Mouse (Mus musculus): ENCODE measurements around the gene Cyp27a1.

Cyp27a1 gene

DNA sequence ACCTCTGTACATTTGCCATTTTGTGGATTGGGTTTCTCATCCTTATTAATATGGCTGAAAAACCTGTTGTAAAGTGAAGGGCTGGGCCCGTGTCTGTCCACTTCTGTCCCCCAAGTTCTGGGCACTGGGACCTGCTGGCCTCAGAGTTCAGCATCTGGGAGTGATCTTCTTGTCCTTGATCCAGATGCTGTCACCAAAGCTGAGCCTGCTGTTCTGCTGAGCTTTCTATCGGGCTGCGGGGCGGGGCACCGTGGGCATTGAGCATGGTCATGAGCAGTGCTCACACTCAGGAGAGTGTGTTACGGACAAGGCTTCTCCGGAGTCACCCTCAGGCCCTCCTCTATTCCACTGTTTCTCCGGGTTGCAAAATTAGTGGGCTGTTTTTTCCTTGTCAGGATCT is 4.7 kb downstream of the Cyp27a1 start:
- DNase-seq (ENCODE audit: low spot score), result no peak

DNA sequence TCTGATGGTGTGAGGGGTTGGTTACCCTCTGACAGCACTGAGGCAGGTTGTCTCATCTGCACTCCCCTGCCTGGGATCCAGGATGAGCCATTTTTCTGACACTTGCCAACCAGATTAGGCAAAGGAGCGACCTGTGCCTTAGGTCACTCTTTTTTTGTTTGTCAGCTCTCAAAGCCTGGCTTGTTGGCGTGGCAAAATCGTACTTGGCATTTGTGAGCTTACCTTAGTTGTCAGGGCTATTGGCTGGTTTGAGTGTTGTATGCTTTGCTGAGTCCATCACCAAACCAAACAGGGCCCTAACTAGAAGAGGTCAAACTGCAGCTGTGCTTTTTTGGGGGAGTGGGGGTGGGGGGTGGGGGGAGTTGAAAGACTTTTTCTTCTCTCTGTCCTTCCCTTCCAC is 5.9 kb downstream of the Cyp27a1 start:
- no peak for DNase-seq (ENCODE audit: low spot score)

DNA sequence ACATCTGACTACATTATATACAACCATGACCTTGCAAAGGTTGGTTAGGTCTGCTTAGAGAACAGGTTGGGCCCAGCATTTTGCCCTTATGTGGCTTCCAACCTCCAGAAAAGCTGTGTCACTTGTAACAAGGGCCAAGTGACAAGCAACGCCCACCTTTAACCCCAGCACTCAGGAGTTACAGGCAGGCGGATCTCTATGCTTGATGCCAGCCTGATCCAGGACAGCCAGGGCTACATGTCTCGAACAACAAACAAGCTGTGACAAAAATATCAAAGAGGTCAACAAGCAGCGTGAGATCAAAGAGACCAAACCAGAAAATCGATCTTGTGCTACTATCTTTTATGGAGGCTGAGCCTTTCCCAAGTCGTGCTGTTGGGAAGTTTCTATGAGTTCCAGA is 8.3 kb downstream of the Cyp27a1 start:
- DNase-seq (ENCODE audit: low spot score), result no peak

DNA sequence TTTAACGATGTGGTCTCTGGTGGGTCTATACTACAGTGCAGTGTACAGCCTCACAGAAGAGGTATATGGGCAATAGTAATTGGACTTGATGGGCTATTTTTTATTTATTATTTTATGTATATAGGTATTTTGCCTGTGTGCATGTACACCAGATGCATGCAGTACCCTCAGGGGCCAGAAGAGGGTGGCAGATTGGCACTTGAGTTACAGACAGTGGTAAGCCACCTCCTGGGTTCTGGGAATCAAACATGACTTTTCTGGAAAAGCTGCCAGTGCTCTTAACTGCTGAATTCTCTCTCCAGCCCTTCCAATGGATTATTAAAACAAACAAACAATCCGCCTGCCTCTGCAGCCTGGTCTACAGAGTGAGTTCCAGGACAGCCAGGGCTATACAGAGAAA is 10.4 kb downstream of the Cyp27a1 start:
- DNase-seq (ENCODE audit: low spot score), result no peak

DNA sequence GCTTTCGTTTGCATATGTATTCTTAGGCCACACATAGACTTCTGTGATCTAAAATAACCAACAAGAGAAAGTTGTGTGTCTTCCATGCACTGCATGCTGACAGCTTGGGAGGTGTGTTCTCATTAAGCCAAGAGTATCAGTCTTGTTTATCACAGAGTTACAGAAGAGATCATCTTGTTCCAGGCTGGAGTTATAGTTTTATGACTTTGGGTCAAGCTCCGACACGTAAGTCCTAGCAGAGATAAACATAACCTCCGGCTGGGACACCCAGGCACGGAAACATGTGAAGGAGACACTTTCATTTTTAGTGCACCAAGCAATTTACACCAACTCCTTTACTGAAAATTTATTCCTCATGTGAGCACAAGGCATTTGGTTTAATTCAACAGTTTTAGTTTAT is 12.7 kb downstream of the Cyp27a1 start:
- no peak for DNase-seq (ENCODE audit: low spot score)

DNA sequence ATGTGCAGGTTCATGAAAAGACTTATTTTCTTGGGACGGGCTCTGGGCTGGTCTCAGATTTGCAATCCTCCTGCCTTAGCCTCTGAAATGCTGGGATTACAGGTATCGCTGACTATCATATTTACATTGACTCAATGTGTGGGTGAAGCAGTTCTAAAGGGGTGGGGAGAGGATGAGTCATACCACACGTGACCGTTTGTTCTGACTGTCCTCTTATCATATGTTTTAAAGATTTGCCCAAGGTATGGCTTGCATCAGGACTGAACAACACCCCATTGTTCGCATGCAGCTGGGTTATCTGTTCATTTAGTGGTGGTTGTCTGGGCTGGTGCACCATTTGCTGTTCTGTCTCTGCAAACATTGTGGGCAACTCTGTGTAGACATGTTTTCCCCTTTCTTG is 13.3 kb downstream of the Cyp27a1 start:
- no peak for DNase-seq (ENCODE audit: low spot score)

DNA sequence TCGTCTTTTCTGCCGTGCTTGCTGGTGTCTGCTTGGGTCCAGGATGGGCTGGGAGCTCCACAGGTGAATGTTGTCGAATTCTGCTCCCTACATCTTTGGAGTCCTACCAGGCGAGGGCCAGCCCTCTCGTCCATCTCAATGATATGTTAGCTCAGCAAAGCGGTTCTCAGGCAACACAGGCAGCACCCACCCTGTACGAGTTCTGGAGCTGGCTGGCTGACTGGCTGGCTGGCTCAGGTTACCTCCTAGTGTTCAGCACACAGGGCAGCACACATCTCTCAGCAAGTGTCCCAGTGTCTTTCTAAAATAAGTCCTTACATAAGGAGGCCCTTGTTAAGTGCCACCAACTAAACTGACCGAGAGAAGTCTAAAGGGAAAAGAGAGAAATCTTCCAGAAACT is 15.1 kb downstream of the Cyp27a1 start:
- DNase-seq (ENCODE audit: low spot score), result no peak

DNA sequence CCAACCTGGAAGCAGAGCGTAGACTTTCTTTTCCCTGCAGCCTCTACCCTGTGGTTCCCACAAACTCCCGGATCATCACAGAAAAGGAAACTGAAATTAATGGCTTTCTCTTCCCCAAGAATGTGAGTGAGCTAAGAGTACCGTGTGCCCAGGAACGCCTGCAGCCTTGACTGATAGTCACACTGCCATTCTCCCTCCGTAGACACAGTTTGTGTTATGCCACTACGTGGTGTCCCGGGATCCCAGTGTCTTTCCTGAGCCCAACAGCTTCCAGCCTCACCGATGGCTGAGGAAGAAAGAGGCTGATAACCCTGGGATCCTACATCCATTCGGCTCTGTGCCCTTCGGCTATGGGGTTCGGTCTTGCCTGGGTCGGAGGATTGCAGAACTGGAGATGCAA is 23.6 kb downstream of the Cyp27a1 start:
- DNase-seq (ENCODE audit: low spot score), result no peak

DNA sequence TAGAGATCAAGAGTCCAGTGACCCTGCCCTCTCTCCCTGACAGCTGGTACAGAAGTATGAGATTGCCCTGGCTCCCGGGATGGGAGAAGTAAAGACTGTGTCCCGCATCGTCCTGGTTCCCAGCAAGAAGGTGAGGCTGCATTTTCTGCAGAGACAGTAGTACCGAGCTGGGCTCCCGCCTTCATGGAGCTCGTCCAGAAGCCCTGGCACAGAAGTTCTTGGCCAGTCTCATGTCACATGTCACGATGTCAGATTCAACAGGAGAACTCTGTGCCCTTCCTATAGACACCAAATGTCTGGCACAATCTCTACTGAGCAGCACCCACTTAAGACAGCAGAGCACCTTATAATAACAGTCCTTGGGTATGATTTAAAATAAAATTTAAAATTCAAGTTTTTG is 24.1 kb downstream of the Cyp27a1 start:
- no peak for DNase-seq (ENCODE audit: low spot score)

DNA sequence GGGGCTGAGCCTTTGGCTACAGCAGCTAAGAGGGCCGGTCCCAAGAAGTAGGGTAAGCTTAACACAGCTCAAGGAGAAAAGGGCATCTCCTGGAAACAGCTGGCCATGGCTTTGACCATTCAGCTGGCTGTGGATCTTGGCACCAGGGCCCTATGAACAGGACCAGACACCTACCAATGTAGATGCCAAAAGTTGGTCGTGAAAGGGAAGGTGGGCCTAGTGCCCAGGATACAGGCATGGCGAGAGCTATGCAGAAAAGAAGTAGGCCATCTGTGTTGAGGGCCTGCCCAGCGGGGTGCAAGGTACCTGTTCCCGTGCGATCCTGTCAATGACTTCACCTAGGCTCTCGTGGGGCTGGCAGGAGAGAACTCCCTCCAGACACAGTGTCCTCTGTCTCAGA is 27.5 kb downstream of the Cyp27a1 start:
- no peak for DNase-seq (ENCODE audit: low spot score)

DNA sequence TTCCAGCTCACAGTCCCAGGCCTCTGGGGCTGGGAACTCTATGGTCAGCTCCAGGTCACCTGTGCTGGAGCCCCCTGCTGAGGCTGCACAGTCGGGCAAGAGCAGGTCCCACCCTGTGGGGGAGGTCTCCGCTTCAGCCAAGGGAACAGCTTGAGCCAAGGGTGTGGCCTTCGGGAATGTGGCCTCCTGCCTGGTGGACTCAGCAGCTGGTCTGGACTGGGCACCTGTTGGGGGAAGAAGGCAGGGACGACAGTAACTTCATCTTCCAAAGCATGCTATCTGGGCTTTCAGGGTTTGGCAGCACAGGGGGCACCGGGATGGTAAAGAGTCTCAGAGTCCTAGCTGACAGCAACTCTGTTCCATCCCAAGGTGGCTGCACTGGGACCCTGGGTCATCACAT is 34.0 kb downstream of the Cyp27a1 start:
- no peak for DNase-seq (ENCODE audit: low spot score)

DNA sequence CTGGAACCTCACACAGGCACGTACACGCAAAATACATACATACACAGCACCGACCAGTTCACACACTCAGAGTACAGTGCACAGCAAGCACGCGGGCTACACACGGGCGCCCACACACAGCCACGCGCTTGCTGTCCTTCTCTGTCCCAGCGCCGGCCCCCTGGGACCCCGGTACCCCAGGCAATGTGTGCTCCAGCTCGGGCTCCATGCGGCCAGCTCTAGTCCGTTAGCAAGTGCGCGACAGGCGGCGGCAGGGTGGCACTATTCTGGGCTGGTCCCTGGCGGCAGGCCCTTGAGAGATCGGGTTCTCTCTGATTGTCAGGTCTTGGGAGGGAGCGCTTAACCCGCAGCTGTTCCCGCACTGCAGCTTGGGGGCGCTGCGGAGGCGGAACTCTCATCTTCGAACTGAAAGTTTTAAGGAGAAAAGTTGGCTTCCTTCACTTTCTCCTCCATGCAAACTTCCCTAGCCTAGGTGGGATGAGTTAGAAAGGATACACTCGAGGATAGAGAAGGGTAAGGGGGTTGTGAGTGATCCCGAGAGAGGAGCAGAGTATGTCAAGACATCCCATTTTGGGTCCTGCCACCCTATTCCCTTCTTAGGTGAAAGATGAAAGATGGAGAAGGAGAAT is 35.4 kb downstream of the Cyp27a1 start, which contains the start of gene Prkag3:
TSS of gene Prkag3 (minus strand) at position 579 of the 629 bp plus-strand sequence.
- DNase-seq (ENCODE audit: low spot score), result peak; percentile 42

DNA sequence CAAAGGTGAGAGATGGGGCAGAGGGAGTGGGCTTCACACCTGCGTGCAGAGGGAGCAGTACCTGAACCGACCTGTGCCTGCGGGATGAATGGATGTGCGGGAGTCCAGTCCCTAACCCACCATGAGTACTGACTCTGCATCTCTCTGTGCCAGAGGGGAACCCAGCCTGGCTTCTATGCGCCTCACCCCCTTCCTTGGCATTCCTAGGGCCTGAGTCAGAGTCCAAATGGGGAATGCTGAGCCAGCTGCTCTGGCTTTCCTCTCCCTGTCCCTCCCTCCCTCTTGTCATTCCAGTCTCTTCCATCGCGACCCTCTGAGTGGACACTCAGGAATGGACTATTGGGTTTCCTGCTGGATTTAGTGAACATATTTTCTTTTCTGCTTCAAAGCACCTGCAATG is 35.9 kb downstream of the Cyp27a1 start:
- DNase-seq (ENCODE audit: low spot score), result no peak

DNA sequence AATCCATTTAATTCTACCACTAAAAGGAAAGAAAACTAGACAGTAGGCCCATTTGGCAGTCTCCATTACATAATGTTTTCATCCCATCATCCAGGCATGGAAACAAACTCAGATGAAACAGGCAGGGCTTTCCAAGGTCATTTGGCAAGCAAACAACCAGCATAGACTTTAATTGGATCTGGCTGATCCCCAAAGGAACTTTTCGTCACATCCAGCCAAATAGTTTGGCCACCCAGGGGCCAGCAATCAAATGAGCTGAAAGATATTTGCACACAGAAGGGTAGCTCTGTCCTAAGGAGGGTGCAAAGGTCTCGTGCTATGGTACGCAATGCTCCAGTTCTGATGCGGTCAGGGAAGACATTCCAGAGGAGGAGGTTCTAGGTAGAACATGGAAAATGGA is 37.3 kb downstream of the Cyp27a1 start:
- DNase-seq (ENCODE audit: low spot score), result no peak

DNA sequence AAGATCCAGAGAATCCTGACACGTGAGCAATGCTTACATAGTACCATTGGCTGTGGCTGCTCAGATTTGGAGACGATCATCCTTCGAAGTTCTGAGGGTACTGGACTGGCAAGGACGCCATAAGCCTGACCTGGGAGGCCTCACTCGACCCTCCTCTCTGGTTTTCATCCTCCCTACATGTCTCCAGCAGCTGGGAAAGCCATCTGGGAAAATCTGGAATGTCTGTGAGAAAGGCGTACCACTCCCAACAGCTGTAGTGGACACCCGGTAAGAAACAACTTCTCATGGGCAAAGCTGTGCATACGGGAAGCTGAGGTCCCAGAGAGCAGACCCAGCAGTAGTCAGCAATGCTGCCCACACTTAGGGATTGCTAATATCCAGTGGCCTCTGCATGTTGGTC is 38.8 kb downstream of the Cyp27a1 start:
- no peak for DNase-seq (ENCODE audit: low spot score)

DNA sequence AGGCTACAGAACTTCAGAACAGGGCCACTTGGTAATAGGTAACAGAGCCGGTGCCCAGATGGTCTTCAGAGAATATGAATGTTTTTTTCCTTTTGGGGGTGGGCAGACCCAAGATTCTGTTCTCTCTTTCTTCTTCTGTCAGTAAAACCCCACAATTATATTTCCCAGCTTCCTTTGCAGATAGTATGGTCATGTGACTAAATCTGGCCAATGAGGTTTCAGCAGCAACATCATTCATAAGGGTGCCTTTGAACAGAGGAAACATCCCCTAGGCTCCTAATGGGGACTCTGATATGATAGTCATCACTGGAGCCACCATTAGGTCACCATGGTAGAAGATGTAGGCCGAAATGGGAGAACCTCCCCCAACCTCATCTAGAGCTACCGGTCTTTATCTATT is 39.5 kb downstream of the Cyp27a1 start:
- DNase-seq (ENCODE audit: low spot score), result no peak

DNA sequence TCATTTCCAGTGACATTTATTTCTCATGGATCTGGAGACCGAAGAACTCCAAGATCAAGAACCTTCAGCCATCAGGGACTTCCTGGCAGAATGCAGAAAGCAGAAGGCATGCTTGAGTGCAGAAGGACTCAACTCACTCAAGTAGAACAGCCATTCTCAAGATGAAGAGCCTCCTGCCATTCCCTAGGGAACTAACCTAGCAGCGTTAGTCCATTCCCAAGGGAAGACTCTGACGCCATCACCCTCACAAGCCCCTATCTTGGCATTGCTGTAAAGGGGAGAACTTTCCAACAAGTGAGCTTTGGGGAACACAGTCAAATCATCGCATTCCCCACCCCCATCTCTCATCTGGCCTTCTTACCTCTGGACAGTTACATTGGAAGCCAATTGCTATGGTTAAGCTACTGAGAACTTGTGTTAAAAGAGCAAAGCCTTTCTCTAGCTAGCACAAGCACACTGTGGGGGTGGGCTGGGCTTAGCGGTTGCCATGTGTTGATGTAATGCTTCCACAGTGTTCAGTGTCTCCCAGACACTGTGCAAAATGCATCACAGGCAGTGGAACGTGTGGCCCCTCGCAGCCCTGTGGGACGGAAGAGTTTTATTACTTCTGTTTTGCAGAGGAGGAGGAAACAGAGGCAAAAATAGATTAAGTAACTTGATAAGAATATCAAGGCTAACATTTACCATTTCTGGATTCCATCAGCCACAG is 40.0 kb downstream of the Cyp27a1 start:
- no peak for DNase-seq (ENCODE audit: low spot score)

DNA sequence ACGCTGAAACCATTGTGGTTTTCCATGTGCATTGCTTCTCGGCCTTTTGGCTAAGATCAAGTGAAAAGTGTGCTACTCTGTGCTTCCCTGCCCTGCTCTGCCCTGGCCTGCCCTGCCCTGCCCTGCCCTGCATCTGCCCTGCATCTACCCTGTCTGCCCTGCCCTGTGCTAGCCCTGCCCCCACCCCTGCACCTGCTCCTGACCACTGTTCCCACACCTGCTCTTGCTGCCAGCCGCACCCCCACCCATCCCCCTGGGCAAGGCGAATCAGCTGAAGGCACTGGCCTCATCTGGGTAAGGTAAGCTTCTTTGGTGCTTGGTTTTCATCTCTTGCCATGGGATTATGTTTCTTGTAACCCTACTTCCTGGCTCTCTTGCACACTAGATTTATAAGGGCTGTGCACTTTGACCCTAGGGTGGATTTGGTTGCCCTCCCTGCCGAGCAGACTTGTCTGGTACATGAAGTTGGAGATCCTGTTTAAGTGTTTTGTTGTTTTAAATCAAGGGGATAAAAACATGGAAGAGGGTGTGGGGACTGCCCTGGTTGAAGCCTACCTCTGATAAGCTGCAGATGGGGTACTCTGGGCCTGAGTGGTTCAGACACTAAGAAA is 40.9 kb downstream of the Cyp27a1 start:
- DNase-seq (ENCODE audit: low spot score), result no peak

DNA sequence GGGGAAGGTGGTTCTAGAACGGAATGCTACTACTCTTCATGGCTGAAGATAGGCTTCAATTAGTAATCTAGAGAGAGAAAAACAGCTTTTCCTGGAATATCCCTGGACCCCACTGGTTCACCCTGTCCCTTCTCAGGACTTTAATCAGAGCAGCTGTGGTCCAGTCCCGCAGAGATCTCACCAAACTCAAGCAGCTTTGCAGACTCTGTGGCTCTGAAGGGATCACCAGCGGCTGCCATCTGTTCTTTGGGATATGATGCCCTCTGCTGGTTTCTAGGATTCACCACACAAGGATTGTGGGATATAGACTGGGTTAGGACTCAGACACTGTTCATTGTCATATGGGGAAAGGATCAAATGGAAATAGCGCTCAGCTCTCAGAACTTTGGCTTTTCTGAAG is 46.4 kb downstream of the Cyp27a1 start:
- peak; percentile 59 for DNase-seq (ENCODE audit: low spot score)

DNA sequence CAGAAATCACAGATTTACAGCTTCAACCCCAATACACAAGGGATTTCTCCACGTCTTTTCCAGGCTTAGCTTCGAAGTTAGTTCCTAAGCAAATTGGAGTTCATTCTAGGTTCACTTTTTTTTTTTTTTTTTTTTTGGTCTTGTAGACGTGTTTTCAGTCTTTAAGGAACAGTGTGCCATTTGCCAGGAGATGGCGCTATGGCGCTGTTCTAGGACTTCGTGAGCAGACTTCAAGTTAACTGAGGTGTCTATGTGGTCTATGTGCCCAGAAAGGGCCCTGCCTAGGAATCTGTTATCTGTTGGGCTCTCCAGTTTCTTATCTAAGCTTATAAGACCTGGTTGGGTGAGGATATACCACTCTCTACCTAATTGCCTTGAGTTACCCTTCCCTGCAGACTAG is 49.7 kb downstream of the Cyp27a1 start:
- DNase-seq (ENCODE audit: low spot score), result peak; percentile 77

DNA sequence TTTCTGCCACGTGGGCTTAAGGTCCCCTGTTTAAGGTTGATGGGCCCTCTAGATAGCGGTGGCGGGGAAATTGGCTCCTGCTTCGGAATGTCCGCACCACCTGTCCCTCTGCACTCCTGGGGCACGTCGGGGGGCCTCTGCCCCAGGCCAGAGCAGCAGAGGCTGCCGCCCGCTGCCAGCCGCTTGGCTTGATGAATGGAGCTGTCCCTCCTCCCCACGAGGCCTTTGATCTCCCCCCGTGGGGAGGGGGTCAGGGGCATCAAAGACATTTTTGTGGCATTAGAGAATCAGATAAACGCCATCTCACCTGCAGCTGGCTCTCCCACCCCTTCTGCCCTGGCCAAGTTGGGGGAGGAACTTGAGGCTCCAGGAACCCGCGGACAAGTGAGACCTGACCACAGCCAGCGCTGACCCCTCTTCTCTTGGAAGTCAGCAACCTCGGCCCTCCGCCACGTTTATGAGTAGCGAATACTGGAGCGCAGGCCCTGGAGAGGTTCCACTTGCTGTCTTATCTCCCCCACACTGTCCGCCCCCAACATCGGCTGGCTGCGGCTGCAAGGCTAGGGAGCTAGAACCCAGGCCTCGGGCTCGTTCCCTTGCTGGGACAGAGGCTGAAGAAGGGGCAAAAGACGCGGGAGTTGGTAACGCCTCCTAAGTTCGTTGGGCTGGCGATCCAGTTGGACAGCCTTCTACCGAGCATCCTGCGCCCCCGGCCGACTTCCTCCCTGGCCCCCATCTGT is 57.5 kb downstream of the Cyp27a1 start:
- DNase-seq (ENCODE audit: low spot score), result no peak

DNA sequence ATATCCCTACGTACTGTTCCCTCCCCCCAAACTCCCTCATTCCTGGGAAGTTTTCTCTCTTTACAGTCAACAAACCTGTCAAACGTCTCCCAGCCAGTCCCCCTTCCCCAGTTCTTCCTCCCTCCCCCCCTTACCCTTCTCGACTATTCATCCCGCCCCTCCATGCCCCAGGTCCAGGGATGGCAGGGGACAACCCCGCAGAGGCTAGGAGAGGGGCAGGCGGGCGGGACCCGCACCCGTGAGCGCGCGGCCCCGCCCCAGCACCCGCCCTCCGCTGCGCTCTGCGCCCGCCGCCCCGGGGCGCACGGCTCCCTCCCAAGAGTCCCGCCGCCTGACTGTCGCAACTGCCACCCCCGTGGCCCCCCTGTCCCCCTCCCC is 58.1 kb downstream of the Cyp27a1 start:
- no peak for DNase-seq (ENCODE audit: low spot score)

DNA sequence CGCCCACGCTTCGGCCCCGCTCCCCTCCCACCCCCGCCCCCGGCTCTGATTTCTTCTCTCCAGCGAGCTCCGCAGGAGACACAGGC is 58.3 kb downstream of the Cyp27a1 start, which contains the start of gene Wnt6:
TSS of gene Wnt6 (plus strand) at position 48 of the 86 bp plus-strand sequence.
- no peak for DNase-seq (ENCODE audit: low spot score)
